Mouse (Mus musculus): ENCODE measurements around the gene BC048671. TPM values are rescaled to one million over a fixed set of nuclear protein-coding genes. Genes with fewer than 3 reads are reported as not detected.

The BC048671 gene
- not detected for polyA plus RNA-seq (2012; fragmentation: generic; extraction: Trizol)

DNA sequence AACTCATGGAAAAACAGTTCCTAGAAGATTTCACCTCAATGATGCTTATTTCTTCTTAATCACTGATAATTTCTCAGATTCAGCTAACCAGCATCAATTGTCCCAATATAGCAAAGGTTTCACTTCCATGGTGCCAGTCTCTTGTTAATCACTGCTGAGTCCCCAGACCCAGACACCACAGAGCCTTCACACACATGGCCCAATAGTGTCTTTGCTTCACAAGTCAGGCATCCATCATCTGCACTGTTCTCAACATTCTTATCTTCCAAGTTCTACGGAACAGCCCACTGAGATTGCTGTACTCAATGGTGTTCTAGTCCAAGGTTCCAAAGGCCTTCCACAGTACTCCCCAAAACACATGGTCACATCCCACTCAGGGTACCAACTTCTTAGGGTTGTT, at the start of gene BC048671:
Gene BC048671 (plus strand): TSS at position 301 of the 400 bp plus-strand sequence.

GRCm38 (mm10) chr6:90324991-90325390, 24.0 kb downstream of the BC048671 start, which contains the start of gene Chst13:
Gene Chst13, minus strand, starts transcription at chr6:90325185.

DNA sequence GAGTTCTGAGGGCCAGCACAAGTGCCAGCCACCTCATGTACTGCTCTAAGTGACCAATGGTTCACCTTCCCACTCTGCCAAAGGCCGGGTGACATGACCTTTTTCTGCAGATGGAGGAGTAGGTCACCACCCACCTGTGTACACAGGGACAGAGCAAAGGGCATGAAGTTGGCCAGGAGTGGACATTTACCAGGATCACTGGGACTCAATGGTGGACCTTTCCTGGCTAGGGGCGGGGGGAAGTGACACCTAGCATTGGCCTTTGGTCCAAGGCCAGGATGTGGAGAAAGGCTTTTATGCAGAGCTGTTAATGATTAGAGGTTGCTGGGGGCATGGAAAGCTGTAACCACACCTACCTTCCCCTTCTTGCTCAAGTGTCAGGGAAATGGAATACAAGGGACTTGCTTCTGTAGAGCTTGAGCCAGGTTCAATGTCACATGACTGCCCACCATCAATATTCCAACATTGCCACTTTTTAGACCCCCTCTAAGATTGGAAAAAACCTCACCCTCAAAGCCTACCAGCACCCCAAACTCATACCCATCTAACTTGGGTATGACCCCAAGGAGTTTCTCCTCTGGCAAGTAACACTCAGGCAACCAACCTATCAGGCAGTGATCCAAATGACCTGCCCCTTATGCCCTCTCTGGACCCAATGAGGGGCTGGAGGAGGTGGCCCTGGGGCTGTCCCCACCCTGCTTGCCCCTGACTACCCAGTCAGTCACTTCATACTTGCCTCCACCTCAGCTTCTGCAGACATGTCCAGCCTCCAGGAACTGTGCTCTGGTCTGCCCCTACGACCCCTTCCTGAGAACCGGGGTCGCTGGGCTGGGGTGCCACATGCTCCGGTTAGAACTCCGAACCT, 31.8 kb downstream of the BC048671 start, which contains the start of gene Uroc1:
Gene Uroc1 (plus strand): TSS at position 724 of the 865 bp plus-strand sequence.

Other genes with a start within 250 kb of the BC048671 start
- not detected for gene Vmn1r49, start 222.7 kb upstream of the BC048671 start, polyA plus RNA-seq (2012; fragmentation: generic; extraction: Trizol)
- not detected for gene Vmn1r50, start 199.8 kb upstream of the BC048671 start, polyA plus RNA-seq (2012; fragmentation: generic; extraction: Trizol)
- not detected for gene Vmn1r51, start 178.6 kb upstream of the BC048671 start, polyA plus RNA-seq (2012; fragmentation: generic; extraction: Trizol)
- gene Vmn1r52, start 126.4 kb upstream of the BC048671 start, polyA plus RNA-seq (2012; fragmentation: generic; extraction: Trizol): not detected
- not detected for gene V1ra8, start 98.4 kb upstream of the BC048671 start, polyA plus RNA-seq (2012; fragmentation: generic; extraction: Trizol)
- not detected for gene Vmn1r53, start 76.8 kb upstream of the BC048671 start, polyA plus RNA-seq (2012; fragmentation: generic; extraction: Trizol)
- not detected for gene Vmn1r54, start 54.9 kb upstream of the BC048671 start, polyA plus RNA-seq (2012; fragmentation: generic; extraction: Trizol)
- under 1 TPM in 1 of 2 experiments, not detected in 1; 0.02 TPM for gene Chst13, start 24.0 kb downstream of the BC048671 start, polyA plus RNA-seq (2012; fragmentation: generic; extraction: Trizol)
- gene Uroc1, start 32.1 kb downstream of the BC048671 start, polyA plus RNA-seq (2012; fragmentation: generic; extraction: Trizol): under 1 TPM; 0.02 TPM
- 10 to 100 TPM in 1 of 2 experiments, 1 to 10 TPM in 1; 6.0 to 11.1 TPM for gene Zxdc, start 68.3 kb downstream of the BC048671 start, polyA plus RNA-seq (2012; fragmentation: generic; extraction: Trizol)
- under 1 TPM; 0.06 to 0.18 TPM for gene Cfap100, start 127.6 kb downstream of the BC048671 start, polyA plus RNA-seq (2012; fragmentation: generic; extraction: Trizol)
- gene Klf15, start 161.4 kb downstream of the BC048671 start, polyA plus RNA-seq (2012; fragmentation: generic; extraction: Trizol): under 1 TPM in 1 of 2 experiments, not detected in 1; 0.06 TPM
- gene Aldh1l1, start 185.2 kb downstream of the BC048671 start, polyA plus RNA-seq (2012; fragmentation: generic; extraction: Trizol): under 1 TPM; 0.11 to 0.13 TPM

Data from C3H10T1/2 (cell line).